Mouse (Mus musculus): ENCODE measurements around the gene Kazald1. TPM values are rescaled to one million over a fixed set of nuclear protein-coding genes. Genes with fewer than 3 reads are reported as not detected.

The Kazald1 gene
- polyA plus RNA-seq, 1 experiment = 6.1 TPM

- TF ChIP-seq POLR2A (IDR thresholded peaks at IDR 0.05; ENCODE audit: control insufficient read depth, low read depth, low read length) (no peak), CTCF (IDR thresholded peaks at IDR 0.05; ENCODE audit: control insufficient read depth, insufficient read depth, insufficient replicate concordance, low read depth, low read length) (no peak)
- H3K4me1 ChIP-seq (ENCODE audit: control insufficient read depth, insufficient read depth, low read length) = peaks cover 44% of the 10 kb centered on the region
- peak overlapping the region; percentile 73 for H3K4me3 ChIP-seq (ENCODE audit: control insufficient read depth, low read depth, low read length)
- no peaks in the 10 kb centered on the region for H3K36me3 ChIP-seq (ENCODE audit: control insufficient read depth, insufficient read depth, low read length)
- no peak overlapping the region for H3K27ac ChIP-seq (ENCODE audit: control insufficient read depth, insufficient read depth, low read depth, low read length)
- H3K27me3 ChIP-seq (ENCODE audit: control insufficient read depth, insufficient read depth, low read length) = peaks cover 2% of the 10 kb centered on the region; the same call in 1 of the 2 replicates
Observed at GRCm38 (mm10) chr19:45078971-45079764, 4.1 kb downstream of the Kazald1 start.

- H3K36me3 ChIP-seq (ENCODE audit: control insufficient read depth, insufficient read depth, low read length) = no peaks in the 10 kb centered on the region
- peaks cover 44% of the 10 kb centered on the region for H3K4me1 ChIP-seq (ENCODE audit: control insufficient read depth, insufficient read depth, low read length)
- 0 out of 2 replicates have a peak, but pooled peaks have one; percentile 6 for TF ChIP-seq CTCF (IDR thresholded peaks at IDR 0.05; ENCODE audit: control insufficient read depth, insufficient read depth, insufficient replicate concordance, low read depth, low read length)
- peak; percentile 68; the same call in 1 of the 2 replicates for TF ChIP-seq POLR2A (IDR thresholded peaks at IDR 0.05; ENCODE audit: control insufficient read depth, low read depth, low read length)
- peaks cover 2% of the 10 kb centered on the region; the same call in 1 of the 2 replicates for H3K27me3 ChIP-seq (ENCODE audit: control insufficient read depth, insufficient read depth, low read length)
- peak overlapping the region; percentile 73 for H3K4me3 ChIP-seq (ENCODE audit: control insufficient read depth, low read depth, low read length)
- peak overlapping the region; percentile 2 for H3K27ac ChIP-seq (ENCODE audit: control insufficient read depth, insufficient read depth, low read depth, low read length)
Observed at GRCm38 (mm10) chr19:45079769-45080515, 4.9 kb downstream of the Kazald1 start.

GRCm38 (mm10) chr19:45080711-45081110, 5.7 kb downstream of the Kazald1 start:
- no peaks in the 10 kb centered on the region for H3K36me3 ChIP-seq (ENCODE audit: control insufficient read depth, insufficient read depth, low read length)
- TF ChIP-seq CTCF (IDR thresholded peaks at IDR 0.05; ENCODE audit: control insufficient read depth, insufficient read depth, insufficient replicate concordance, low read depth, low read length) (no peak), POLR2A (IDR thresholded peaks at IDR 0.05; ENCODE audit: control insufficient read depth, low read depth, low read length) (no peak)
- H3K4me1 ChIP-seq (ENCODE audit: control insufficient read depth, insufficient read depth, low read length) = peaks cover 39% of the 10 kb centered on the region
- no peak overlapping the region for H3K27ac ChIP-seq (ENCODE audit: control insufficient read depth, insufficient read depth, low read depth, low read length)
- peaks cover 2% of the 10 kb centered on the region; the same call in 1 of the 2 replicates for H3K27me3 ChIP-seq (ENCODE audit: control insufficient read depth, insufficient read depth, low read length)
- peak overlapping the region; percentile 73 for H3K4me3 ChIP-seq (ENCODE audit: control insufficient read depth, low read depth, low read length)

- Histone ChIP-seq H3K27ac (ENCODE audit: control insufficient read depth, insufficient read depth, low read depth, low read length) (no peak overlapping the region), H3K4me3 (ENCODE audit: control insufficient read depth, low read depth, low read length) (peak overlapping the region; percentile 73), H3K27me3 (ENCODE audit: control insufficient read depth, insufficient read depth, low read length) (peaks cover 2% of the 10 kb centered on the region; the same call in 1 of the 2 replicates), H3K36me3 (ENCODE audit: control insufficient read depth, insufficient read depth, low read length) (no peaks in the 10 kb centered on the region), H3K4me1 (ENCODE audit: control insufficient read depth, insufficient read depth, low read length) (peaks cover 35% of the 10 kb centered on the region)
- TF ChIP-seq POLR2A (IDR thresholded peaks at IDR 0.05; ENCODE audit: control insufficient read depth, low read depth, low read length) (no peak), CTCF (IDR thresholded peaks at IDR 0.05; ENCODE audit: control insufficient read depth, insufficient read depth, insufficient replicate concordance, low read depth, low read length) (peak; percentile 77)
Observed at GRCm38 (mm10) chr19:45081279-45081678, 6.2 kb downstream of the Kazald1 start.

- H3K4me3 ChIP-seq (ENCODE audit: control insufficient read depth, low read depth, low read length) = no peak overlapping the region
- peaks cover 2% of the 10 kb centered on the region; the same call in 1 of the 2 replicates for H3K27me3 ChIP-seq (ENCODE audit: control insufficient read depth, insufficient read depth, low read length)
- no peak overlapping the region for H3K27ac ChIP-seq (ENCODE audit: control insufficient read depth, insufficient read depth, low read depth, low read length)
- H3K36me3 ChIP-seq (ENCODE audit: control insufficient read depth, insufficient read depth, low read length) = no peaks in the 10 kb centered on the region
- H3K4me1 ChIP-seq (ENCODE audit: control insufficient read depth, insufficient read depth, low read length) = peaks cover 29% of the 10 kb centered on the region
- TF ChIP-seq CTCF (IDR thresholded peaks at IDR 0.05; ENCODE audit: control insufficient read depth, insufficient read depth, insufficient replicate concordance, low read depth, low read length) (peak; percentile 26; the same call in 1 of the 2 replicates), POLR2A (IDR thresholded peaks at IDR 0.05; ENCODE audit: control insufficient read depth, low read depth, low read length) (no peak)
Observed at GRCm38 (mm10) chr19:45081841-45082550, 7.0 kb downstream of the Kazald1 start.

DNA sequence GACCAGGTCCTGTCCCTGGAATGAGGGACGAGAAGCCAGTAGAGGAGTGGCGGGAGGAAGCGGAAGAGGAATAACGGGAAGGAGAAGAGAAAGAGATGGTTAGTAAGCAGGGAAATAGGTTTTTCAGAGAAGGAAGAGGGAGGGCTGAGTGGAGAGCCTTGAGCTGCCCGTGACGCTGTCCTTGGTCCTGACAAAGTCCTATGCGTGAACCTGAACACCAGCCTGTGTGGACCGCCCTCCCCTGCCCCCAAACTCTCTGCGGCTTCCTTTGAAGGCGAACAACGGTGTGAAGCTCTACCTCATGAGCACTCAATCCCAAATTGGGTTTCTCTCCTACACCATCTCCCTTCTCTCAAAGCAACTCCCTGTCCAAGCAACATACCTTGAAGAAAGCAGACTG, 22.8 kb downstream of the Kazald1 start:
- TF ChIP-seq POLR2A (IDR thresholded peaks at IDR 0.05; ENCODE audit: control insufficient read depth, low read depth, low read length) (no peak), CTCF (IDR thresholded peaks at IDR 0.05; ENCODE audit: control insufficient read depth, insufficient read depth, insufficient replicate concordance, low read depth, low read length) (no peak)
- Histone ChIP-seq H3K4me3 (ENCODE audit: control insufficient read depth, low read depth, low read length) (no peak overlapping the region), H3K27me3 (ENCODE audit: control insufficient read depth, insufficient read depth, low read length) (no peaks in the 10 kb centered on the region), H3K36me3 (ENCODE audit: control insufficient read depth, insufficient read depth, low read length) (no peaks in the 10 kb centered on the region), H3K27ac (ENCODE audit: control insufficient read depth, insufficient read depth, low read depth, low read length) (no peak overlapping the region), H3K4me1 (ENCODE audit: control insufficient read depth, insufficient read depth, low read length) (no peaks in the 10 kb centered on the region)

All from testis, adult 2 months (tissue).